Mouse (Mus musculus): ENCODE measurements around the gene Akap13.

DNA sequence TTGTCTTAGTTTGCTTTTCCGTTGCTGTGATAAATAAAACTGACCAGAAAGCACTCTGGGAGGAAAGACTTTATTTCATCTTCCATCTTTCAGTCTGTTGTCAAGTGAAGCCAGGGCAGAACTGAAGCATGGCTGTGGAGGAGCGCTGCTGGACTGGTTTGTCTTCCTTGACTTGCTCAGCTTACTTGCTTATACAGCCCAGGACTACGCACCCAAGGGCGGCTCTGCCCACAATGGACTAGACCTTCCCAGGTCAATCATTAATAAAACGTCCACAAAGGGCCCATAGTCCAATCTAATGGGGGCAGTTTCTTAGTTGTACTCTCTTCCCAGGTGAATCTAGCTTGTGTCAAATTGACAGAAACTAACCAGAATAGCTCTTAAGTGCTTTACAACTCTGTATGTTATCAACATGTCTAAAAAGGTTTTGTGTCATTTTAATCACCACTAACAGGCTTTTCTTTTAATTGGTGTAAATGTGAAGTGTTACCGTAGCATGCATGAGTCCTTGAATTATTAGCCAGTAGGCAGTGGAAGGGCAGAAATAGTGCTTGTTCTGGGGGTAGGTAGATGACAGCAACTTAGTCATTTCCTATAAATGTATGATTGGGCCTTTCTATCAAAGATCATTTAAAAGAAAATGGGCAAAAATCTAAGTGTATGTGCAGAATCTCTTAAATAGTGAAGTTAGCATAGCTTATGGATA is 25.5 kb downstream of the Akap13 start:
- TF ChIP-seq ZC3H11A (IDR thresholded peaks at IDR 0.05; ENCODE audit: borderline replicate concordance, low read depth, low read length) (no peak), CHD2 (IDR thresholded peaks at IDR 0.05; ENCODE audit: low read depth, low read length) (no peak), HCFC1 (IDR thresholded peaks at IDR 0.05; ENCODE audit: borderline replicate concordance, insufficient read depth, low read length) (no peak), ZNF384 (IDR thresholded peaks at IDR 0.05; ENCODE audit: low read depth, low read length) (no peak)
